Mouse (Mus musculus) midbrain, embryonic 16.5 days (tissue): ENCODE measurements around the gene Ifitm2. TPM values are rescaled to one million over a fixed set of nuclear protein-coding genes. Genes with fewer than 3 reads are reported as not detected.
"Not testable (repeated sequence)": the region's sequence is repeated elsewhere in the genome, so short reads cannot be mapped to it uniquely, and the experiment has no call there.

Experiments used
- ATAC-seq: fragments of 200-750 bp; cut with Nextera tagmentation; 2 replicates; pipeline ENCODE4 v1.8.0; 2017; ENCODE audit warnings: moderate TSS enrichment
- H3K27ac ChIP-seq: fragments of 300-500 bp; sonication (generic); 2 replicates; pipeline ENCODE4 v1.5.1; 2014; ENCODE audit warnings: mild to moderate bottlenecking, low read length, mixed read lengths
- H3K27me3 ChIP-seq: fragments of 300-500 bp; sonication (generic); 2 replicates; pipeline ENCODE4 v1.6.1; 2014; ENCODE audit warnings: low read depth, low read length, mixed read lengths; ENCODE audit not compliant: control insufficient read depth, insufficient read depth
- H3K36me3 ChIP-seq: fragments of 300-500 bp; sonication (generic); 2 replicates; pipeline ENCODE4 v1.6.1; 2014; ENCODE audit warnings: mild to moderate bottlenecking, low read length, moderate library complexity, mixed read lengths; ENCODE audit not compliant: control insufficient read depth, insufficient read depth
- H3K4me1 ChIP-seq: fragments of 300-500 bp; sonication (generic); 2 replicates; pipeline ENCODE4 v1.6.1; 2014; ENCODE audit warnings: mild to moderate bottlenecking, low read length, mixed read lengths; ENCODE audit not compliant: control insufficient read depth, insufficient read depth
- H3K4me2 ChIP-seq: fragments of 300-500 bp; sonication (generic); 2 replicates; pipeline ENCODE4 v1.6.1; 2014; ENCODE audit warnings: mild to moderate bottlenecking, low read length, mixed read lengths
- H3K4me3 ChIP-seq: fragments of 300-500 bp; sonication (generic); 2 replicates; pipeline ENCODE4 v1.5.1; 2014; ENCODE audit warnings: low read depth, mild to moderate bottlenecking, low read length, moderate library complexity, mixed read lengths
- H3K9ac ChIP-seq: fragments of 300-500 bp; sonication (generic); 2 replicates; pipeline ENCODE4 v1.6.1; 2014; ENCODE audit warnings: low read depth, low read length, mixed read lengths
- H3K9me3 ChIP-seq: fragments of 300-500 bp; sonication (generic); replicated peaks from 2 replicates; pipeline ENCODE4 v1.6.1; 2014; ENCODE audit warnings: mild to moderate bottlenecking, low read length, mixed read lengths; ENCODE audit not compliant: control insufficient read depth, poor library complexity, severe bottlenecking
- WGBS: fragments of 180-500 bp; shearing (Covaris S2); extraction: QIAGEN DNeasy Blood & Tissue Kit; methylation state at CpG from one replicate; pipeline ENCODE4 v1.1.7; 2014; 5-methylcytosine and 5-hydroxymethylcytosine counted together
- polyA plus RNA-seq: library from polyadenylated mRNA; unstranded; fragments of >200 nt; fragmentation: Nextera tagmentation; extraction: Ambion mirVana; gene quantifications from 2 replicates; pipeline ENCODE4 v1.2.1, GENCODE M21; 2015

Gene Ifitm2
- polyA plus RNA-seq, 1 experiment from 2014 or later = 129 TPM

DNA sequence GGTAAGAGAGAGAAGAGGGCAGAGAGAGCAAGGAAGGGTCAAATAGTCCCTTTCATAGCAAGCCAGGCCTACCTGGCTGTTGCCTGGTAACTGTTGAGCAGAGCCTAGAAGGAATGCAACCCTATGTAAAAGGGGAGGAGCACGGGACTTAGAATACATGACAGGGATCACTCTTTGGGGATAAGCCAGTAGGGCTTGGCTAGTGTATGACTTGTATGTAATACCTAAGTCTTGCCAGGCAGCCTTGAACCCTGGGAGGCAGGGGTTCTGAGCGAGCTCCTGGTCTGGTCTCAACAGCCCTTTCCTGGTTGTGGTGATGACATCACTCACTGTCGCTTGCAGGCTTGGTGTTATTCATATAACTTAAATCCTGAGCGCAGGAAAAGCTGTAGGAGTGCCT lies 33.2 kb upstream of the Ifitm2 start:
- Histone ChIP-seq H3K4me3 (no peak overlapping the region), H3K36me3 (no peaks in the 10 kb centered on the region), H3K4me2 (no peak overlapping the region), H3K27me3 (no peaks in the 10 kb centered on the region), H3K4me1 (no peaks in the 10 kb centered on the region), H3K9me3 (no peaks in the 10 kb centered on the region), H3K9ac (no peak overlapping the region), H3K27ac (no peak overlapping the region)
- ATAC-seq = no peak
- 65% methylated on average over 4 of the region's 4 CpGs for WGBS

DNA sequence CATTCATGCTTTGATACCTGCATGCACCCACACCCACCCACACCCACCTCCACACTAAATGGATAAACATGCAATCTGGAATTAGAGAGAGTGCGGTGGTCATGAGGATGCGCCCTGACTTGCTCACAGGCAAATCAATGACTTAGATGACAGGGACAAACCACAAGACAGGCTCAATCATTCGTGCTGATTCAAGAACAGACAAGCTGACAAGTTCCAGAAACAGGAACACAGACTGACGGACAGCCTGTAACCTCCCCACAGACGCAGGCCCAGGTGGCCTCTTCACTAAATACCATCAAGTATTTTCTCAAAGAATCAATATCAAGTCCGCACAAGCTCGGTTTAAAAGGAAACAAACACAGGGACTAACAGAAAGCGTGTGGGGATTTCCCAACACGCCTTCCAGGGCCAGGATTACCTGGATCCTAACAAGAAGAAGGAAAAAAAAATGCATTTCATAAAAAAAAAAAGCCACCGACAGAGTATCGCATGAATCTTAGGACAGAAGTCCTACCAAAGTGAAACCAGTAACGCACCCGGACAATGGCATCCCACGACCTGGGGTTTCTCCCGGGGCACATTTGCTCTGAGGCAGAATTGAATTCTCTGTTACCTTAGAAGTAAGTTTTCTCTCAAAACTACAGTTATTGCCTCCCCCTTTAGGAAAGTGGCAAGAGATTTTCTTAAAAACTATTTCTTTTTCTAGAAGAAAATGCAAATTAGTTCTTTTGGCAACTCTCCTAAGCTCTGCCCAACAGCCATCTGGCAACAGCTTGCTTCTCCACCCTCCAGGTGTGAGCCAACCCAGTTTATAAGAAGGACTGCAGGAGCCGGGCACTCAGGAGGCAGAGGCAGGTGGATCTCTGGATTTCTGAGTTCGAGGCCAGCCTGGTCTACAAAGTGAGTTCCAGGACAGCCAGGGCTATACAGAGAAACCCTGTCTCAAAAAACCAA lies 31.7 kb upstream of the Ifitm2 start:
- WGBS = 88% methylated on average over 17 of the region's 17 CpGs
- no peaks in the 10 kb centered on the region for H3K27me3 ChIP-seq
- no peaks in the 10 kb centered on the region for H3K36me3 ChIP-seq
- H3K9me3 ChIP-seq = no peaks in the 10 kb centered on the region
- H3K4me3 ChIP-seq = no peak overlapping the region
- no peak overlapping the region for H3K27ac ChIP-seq
- H3K4me1 ChIP-seq = no peaks in the 10 kb centered on the region
- H3K4me2 ChIP-seq = no peak overlapping the region
- no peak for ATAC-seq
- no peak overlapping the region for H3K9ac ChIP-seq

DNA sequence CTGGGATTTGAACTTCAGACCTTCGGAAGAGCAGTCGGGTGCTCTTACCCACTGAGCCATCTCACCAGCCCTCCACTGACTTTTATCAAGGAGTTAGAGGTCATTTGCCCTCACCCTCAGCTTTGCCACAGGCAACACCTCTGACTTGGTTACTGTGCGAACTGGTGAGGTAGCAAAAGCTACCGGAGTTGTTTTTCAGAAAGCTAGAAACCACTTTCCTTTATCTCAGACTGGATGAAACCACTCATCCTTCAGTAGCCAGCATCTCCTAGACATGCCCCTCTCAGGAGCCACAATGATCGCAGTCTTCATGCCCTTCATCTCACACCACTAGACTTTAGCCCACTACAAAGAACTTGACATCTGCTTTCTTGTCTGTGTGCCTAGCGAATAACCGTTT lies 27.2 kb upstream of the Ifitm2 start:
- H3K4me3 ChIP-seq = no peak overlapping the region
- no peaks in the 10 kb centered on the region for H3K27me3 ChIP-seq
- no peaks in the 10 kb centered on the region for H3K4me1 ChIP-seq
- H3K36me3 ChIP-seq = no peaks in the 10 kb centered on the region
- WGBS = 92% methylated on average over 7 of the region's 7 CpGs
- no peak overlapping the region for H3K27ac ChIP-seq
- no peak for ATAC-seq
- no peak overlapping the region for H3K9ac ChIP-seq
- no peak overlapping the region for H3K4me2 ChIP-seq
- no peaks in the 10 kb centered on the region for H3K9me3 ChIP-seq

DNA sequence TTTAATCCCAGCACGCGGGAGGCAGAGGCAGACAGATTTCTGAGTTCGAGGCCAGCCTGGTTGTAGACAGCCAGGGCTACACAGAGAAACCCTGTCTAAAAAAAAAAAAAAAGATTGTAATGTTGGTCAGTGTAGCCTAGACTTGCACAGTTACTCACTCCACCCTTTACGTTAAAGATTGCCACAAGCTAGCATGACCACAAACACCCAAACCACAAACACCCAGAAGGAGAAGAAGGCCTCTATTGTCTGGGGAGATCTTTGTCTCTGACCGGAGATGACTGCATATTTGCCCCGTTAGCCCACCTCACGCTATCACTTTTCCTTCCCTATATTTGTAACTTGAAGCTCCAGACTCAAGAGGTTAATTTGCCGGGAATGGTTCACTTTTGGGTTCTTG lies 25.9 kb upstream of the Ifitm2 start:
- Histone ChIP-seq H3K4me3 (no peak overlapping the region), H3K27me3 (no peaks in the 10 kb centered on the region), H3K27ac (no peak overlapping the region), H3K4me1 (no peaks in the 10 kb centered on the region), H3K9ac (no peak overlapping the region), H3K9me3 (no peaks in the 10 kb centered on the region), H3K4me2 (no peak overlapping the region), H3K36me3 (no peaks in the 10 kb centered on the region)
- WGBS = 95% methylated on average over 8 of the region's 8 CpGs
- ATAC-seq = no peak

DNA sequence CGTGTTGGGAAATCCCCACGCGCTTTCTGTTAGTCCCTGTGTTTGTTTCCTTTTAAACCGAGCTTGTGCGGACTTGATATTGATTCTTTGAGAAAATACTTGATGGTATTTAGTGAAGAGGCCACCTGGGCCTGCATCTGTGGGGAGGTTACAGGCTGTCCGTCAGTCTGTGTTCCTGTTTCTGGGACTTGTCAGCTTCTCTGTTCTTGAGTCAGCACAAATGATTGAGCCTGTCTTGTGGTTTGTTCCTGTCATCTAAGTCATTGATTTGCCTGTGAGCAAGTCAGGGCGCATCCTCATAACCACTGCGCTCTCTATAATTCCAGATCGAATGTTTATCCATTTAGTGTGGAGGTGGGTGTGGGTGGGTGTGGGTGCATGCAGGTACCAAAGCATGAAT lies 20.9 kb upstream of the Ifitm2 start:
- H3K9ac ChIP-seq, H3K4me3 ChIP-seq: not testable (repeated sequence)
- 90% methylated on average over 9 of the region's 9 CpGs for WGBS

DNA sequence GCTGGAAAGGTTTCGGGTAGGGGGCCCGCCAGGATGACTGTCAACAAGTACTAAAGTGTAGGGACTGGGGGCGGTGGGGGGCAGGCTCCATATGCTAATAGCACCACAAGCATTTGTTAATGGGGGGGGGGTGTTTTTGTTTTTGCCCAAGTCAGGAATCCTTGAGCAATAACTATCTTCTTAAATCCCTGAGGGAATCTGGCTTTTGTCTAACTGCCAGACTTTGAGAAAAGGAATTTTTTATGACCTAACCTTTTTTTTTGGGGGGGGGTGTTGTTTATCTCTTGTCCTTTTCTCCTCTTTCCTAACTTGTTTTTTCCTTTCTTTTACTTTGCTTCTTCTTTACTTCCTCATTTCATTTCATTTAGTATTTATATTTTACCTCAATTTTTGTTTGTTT lies 19.7 kb upstream of the Ifitm2 start:
- Histone ChIP-seq H3K4me3 (no peak overlapping the region), H3K36me3 (no peaks in the 10 kb centered on the region), H3K9ac (no peak overlapping the region), H3K27ac (no peak overlapping the region), H3K4me1 (no peaks in the 10 kb centered on the region), H3K27me3 (no peaks in the 10 kb centered on the region; the same call in 1 of the 2 replicates), H3K4me2 (no peak overlapping the region), H3K9me3 (no peaks in the 10 kb centered on the region)
- 12% methylated on average over 3 of the region's 3 CpGs for WGBS
- ATAC-seq = no peak

More for the DNA sequence above, 20.9 kb upstream of the Ifitm2 start:
- H3K4me1 ChIP-seq, ATAC-seq, H3K27me3 ChIP-seq, H3K27ac ChIP-seq, H3K4me2 ChIP-seq, H3K36me3 ChIP-seq, H3K9me3 ChIP-seq: not testable (repeated sequence)

DNA sequence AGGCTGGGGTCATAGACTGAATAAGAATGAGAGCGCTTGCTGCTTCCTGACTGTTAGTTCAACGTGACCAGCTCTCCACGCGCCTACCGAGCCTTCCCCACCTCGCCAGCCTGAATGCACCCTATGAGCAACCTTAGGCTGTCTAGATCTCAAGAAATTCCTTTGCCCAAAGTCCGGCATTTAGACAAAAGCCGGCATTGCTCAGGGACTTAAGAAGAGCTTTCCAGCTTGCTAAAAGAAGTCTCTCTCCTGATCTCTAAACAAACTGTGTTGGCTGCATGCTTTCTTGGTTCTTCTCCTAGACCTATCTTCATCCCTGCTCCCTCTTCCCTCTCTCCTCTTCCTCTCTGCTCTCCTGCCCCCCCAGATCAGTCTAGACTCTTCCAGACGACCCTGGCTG lies 19.2 kb upstream of the Ifitm2 start:
- Histone ChIP-seq H3K9ac (no peak overlapping the region), H3K4me2 (no peak overlapping the region), H3K4me1 (no peaks in the 10 kb centered on the region), H3K27me3 (no peaks in the 10 kb centered on the region; the same call in 1 of the 2 replicates), H3K4me3 (no peak overlapping the region), H3K36me3 (no peaks in the 10 kb centered on the region), H3K9me3 (no peaks in the 10 kb centered on the region), H3K27ac (no peak overlapping the region)
- no peak for ATAC-seq
- WGBS = 8% methylated on average over 9 of the region's 9 CpGs

DNA sequence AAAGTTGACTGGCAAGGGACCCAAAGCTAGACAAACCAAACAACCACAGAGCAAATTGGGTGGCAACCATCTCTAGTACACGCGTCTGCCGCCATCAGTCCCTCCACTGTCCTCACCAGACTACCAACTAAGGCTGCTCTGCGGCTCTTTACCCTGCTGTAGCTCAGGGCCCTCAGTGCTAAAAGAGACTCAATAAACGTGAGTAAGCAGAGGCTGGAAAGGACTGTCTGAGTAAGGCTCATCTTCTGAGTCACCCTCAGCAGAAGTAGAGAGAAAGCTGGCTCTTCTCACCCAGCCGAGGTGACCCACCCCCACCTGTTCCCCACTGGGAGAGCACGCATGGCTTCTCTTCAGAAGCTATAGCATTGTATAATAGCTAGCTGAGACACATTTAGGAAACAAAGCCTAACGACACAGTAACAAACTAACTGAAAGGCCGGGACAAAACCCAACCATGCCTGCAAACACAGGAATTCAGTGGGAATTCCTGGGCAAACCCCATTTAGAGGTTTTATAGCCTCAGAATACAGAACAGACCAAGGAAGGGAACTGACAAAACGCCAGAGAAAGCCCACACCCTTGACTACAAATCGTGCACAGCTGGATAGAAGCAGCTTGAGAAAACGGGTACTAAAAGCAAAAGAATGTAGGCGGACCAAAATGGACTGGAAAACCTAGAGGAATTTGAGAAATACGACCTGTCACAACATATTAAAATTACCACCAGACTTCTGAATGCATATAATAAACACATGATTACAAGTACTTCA lies 17.8 kb upstream of the Ifitm2 start:
- WGBS = 25% methylated on average over 14 of the region's 14 CpGs
- Histone ChIP-seq H3K4me2 (no peak overlapping the region), H3K36me3 (no peaks in the 10 kb centered on the region), H3K9ac (no peak overlapping the region), H3K27ac (no peak overlapping the region), H3K9me3 (no peaks in the 10 kb centered on the region), H3K27me3 (no peaks in the 10 kb centered on the region; the same call in 1 of the 2 replicates), H3K4me3 (no peak overlapping the region), H3K4me1 (no peaks in the 10 kb centered on the region)
- ATAC-seq = no peak
